Mouse (Mus musculus) 3T3-L1 (cell line): ENCODE data around the gene Gm21977.
"Not testable (repeated sequence)": the region's sequence is repeated elsewhere in the genome, so short reads cannot be mapped to it uniquely, and the experiment has no call there.

Source experiments
- DNase-seq: peaks from one replicate; pipeline ENCODE4 v3.0.0-alpha.2; 2015; ENCODE audit warnings: low read depth, low spot score

Gm21977 gene

GRCm38 (mm10) chr14:42853377-42853776 is at the start of gene Gm21977:
Gm21977 (minus strand) TSS chr14:42853477.
- DNase-seq: not testable (repeated sequence)
